Mouse (Mus musculus) megakaryocyte, embryonic 14.5 days (primary cell): ENCODE measurements around the gene Zmym2.

Experiments used
- FLI1 ChIP-seq: IDR thresholded peaks from 2 replicates; pipeline ENCODE4 v1.6.1; 2012; ENCODE audit warnings: low read length, inconsistent platforms, mixed read lengths
- GATA1 ChIP-seq: IDR thresholded peaks from 3 replicates; pipeline ENCODE4 v1.6.1; 2012; ENCODE audit warnings: mixed read lengths, low read length, inconsistent platforms, borderline replicate concordance

GRCm38 (mm10) chr14:56864041-56864440, 22.4 kb upstream of the Zmym2 start:
- TF ChIP-seq GATA1 (no peak), FLI1 (no peak)
